Mouse (Mus musculus): ENCODE measurements around the gene 4930415L06Rik. TPM values are rescaled to one million over a fixed set of nuclear protein-coding genes. Genes with fewer than 3 reads are reported as not detected.

The 4930415L06Rik gene
- not detected in 2 replicates for total RNA-seq (2017)

- no peak for ATAC-seq (replicated peaks; ENCODE audit: low read depth, poor library complexity, severe bottlenecking)
These were observed at the start of gene 4930415L06Rik for GRCm38 (mm10) chrX:89932752-89933151. Gene 4930415L06Rik (minus strand): TSS chrX:89932852.

GRCm38 (mm10) chrX:89978621-89979020, 46.0 kb upstream of the 4930415L06Rik start:
- no peak for ATAC-seq (replicated peaks; ENCODE audit: low read depth, poor library complexity, severe bottlenecking)

GRCm38 (mm10) chrX:89904871-89905270, 27.8 kb downstream of the 4930415L06Rik start:
- no peak for ATAC-seq (replicated peaks; ENCODE audit: low read depth, poor library complexity, severe bottlenecking)

Other genes with a start within 250 kb of the 4930415L06Rik start
- gene 4932429P05Rik, start 180.6 kb downstream of the 4930415L06Rik start, total RNA-seq (2017): not detected in 2 replicates